Mouse (Mus musculus): Measurements from ENCODE around the gene Btbd35f12.
"Not testable (repeated sequence)": the region's sequence is repeated elsewhere in the genome, so short reads cannot be mapped to it uniquely, and the experiment has no call there.

Btbd35f12 gene

GRCm38 (mm10) chrX:33313079-33313478 lies at the start of gene Btbd35f12:
Gene Btbd35f12 (plus strand): TSS chrX:33313379.
- DNase-seq (ENCODE audit: low read depth, low spot score): not testable (repeated sequence)

GRCm38 (mm10) chrX:33353254-33353653 lies 40.1 kb downstream of the Btbd35f12 start:
- not testable (repeated sequence) for DNase-seq (ENCODE audit: low read depth, low spot score)

Data from retina, postnatal 7 days (tissue).